Mouse (Mus musculus) C2C12 (cell line): Measurements from ENCODE around the gene Slc2a5. TPM values are rescaled to one million over a fixed set of nuclear protein-coding genes. Genes with fewer than 3 reads are reported as not detected.

Experiments
- H3K27me3 ChIP-seq: one replicate; pipeline ENCODE4 v1.6.1; 2011; ENCODE audit not compliant: control insufficient read depth, insufficient read depth, insufficient read length
- H3K36me3 ChIP-seq: one replicate; pipeline ENCODE4 v1.6.1; 2011; ENCODE audit not compliant: control insufficient read depth, insufficient read depth
- H3K4me3 ChIP-seq: one replicate; pipeline ENCODE4 v1.5.1; 2011; ENCODE audit warnings: mild to moderate bottlenecking, control low read depth; ENCODE audit not compliant: poor library complexity, insufficient read depth, severe bottlenecking
- H3K79me2 ChIP-seq: one replicate; pipeline ENCODE4 v1.6.1; 2011; ENCODE audit not compliant: control insufficient read depth, insufficient read depth
- H3K79me3 ChIP-seq: one replicate; pipeline ENCODE4 v1.6.1; 2011; ENCODE audit warnings: low read depth, control low read depth
- H3ac ChIP-seq: one replicate; pipeline ENCODE3; 2011; ENCODE audit warnings: low read depth; ENCODE audit not compliant: control insufficient read depth, insufficient read length
- CEBPB ChIP-seq: IDR thresholded peaks from one replicate; pipeline ENCODE4 v1.6.1; 2011; ENCODE audit warnings: low read depth, mild to moderate bottlenecking, control low read depth, moderate library complexity
- CTCF ChIP-seq: IDR thresholded peaks from one replicate; pipeline ENCODE4 v1.5.1; 2011; ENCODE audit not compliant: control insufficient read depth, insufficient read depth, insufficient read length
- FOSL1 ChIP-seq: IDR thresholded peaks from one replicate; pipeline ENCODE4 v1.8.0; 2011; ENCODE audit warnings: mild to moderate bottlenecking, low read length; ENCODE audit not compliant: poor library complexity, insufficient read depth, severe bottlenecking
- MAX ChIP-seq: IDR thresholded peaks from one replicate; pipeline ENCODE4 v1.6.1; 2011; ENCODE audit warnings: mild to moderate bottlenecking, control low read depth
- MYOD1 ChIP-seq: IDR thresholded peaks from one replicate; pipeline ENCODE4 v1.6.1; 2011; ENCODE audit warnings: low read depth; ENCODE audit not compliant: control insufficient read depth, insufficient read length
- MYOG ChIP-seq: IDR thresholded peaks from one replicate; pipeline ENCODE4 v1.6.1; 2011; ENCODE audit not compliant: control insufficient read depth, insufficient read length; ENCODE audit errors: extremely low read depth
- USF1 ChIP-seq: IDR thresholded peaks from one replicate; pipeline ENCODE4 v1.6.1; 2011; ENCODE audit warnings: low read depth, mild to moderate bottlenecking, control low read depth, moderate library complexity
- polyA plus RNA-seq: library from polyadenylated mRNA; unstranded; fragments of >200 nt; fragmentation: generic; extraction: Trizol; gene quantifications from one replicate; pipeline ENCODE4 v1.2.1, GENCODE M21; 2012; ENCODE audit warnings: missing spikeins

Slc2a5 gene
- polyA plus RNA-seq, 1 experiment = not detected

GRCm38 (mm10) chr4:150157348-150157882 is 38.3 kb downstream of the Slc2a5 start:
- no peaks in the 10 kb centered on the region for H3K36me3 ChIP-seq
- H3K4me3 ChIP-seq = no peak overlapping the region
- H3K79me3 ChIP-seq = no peaks in the 10 kb centered on the region

GRCm38 (mm10) chr4:150159458-150159857 is 40.4 kb downstream of the Slc2a5 start:
- H3ac ChIP-seq = no peak overlapping the region
- TF ChIP-seq MYOG = no peak
- TF ChIP-seq MYOD1 = no peak
- no peak for TF ChIP-seq FOSL1
- TF ChIP-seq MAX = no peak
- TF ChIP-seq CTCF = no peak
- TF ChIP-seq USF1 = no peak
- no peak for TF ChIP-seq CEBPB
- no peaks in the 10 kb centered on the region for H3K36me3 ChIP-seq
- H3K79me3 ChIP-seq = no peaks in the 10 kb centered on the region
- no peak overlapping the region for H3K4me3 ChIP-seq
- H3K79me2 ChIP-seq = no peaks in the 10 kb centered on the region
- H3K27me3 ChIP-seq = peaks cover 17% of the 10 kb centered on the region

More at GRCm38 (mm10) chr4:150157348-150157882, 38.3 kb downstream of the Slc2a5 start:
- TF ChIP-seq MAX = no peak
- peaks cover 27% of the 10 kb centered on the region for H3K27me3 ChIP-seq
- no peaks in the 10 kb centered on the region for H3K79me2 ChIP-seq
- H3ac ChIP-seq = no peak overlapping the region

GRCm38 (mm10) chr4:150162561-150163169 is 43.6 kb downstream of the Slc2a5 start:
- H3K79me2 ChIP-seq = no peaks in the 10 kb centered on the region
- no peak overlapping the region for H3ac ChIP-seq
- H3K4me3 ChIP-seq = no peak overlapping the region
- H3K36me3 ChIP-seq = no peaks in the 10 kb centered on the region
- no peaks in the 10 kb centered on the region for H3K79me3 ChIP-seq
- H3K27me3 ChIP-seq = peaks cover 29% of the 10 kb centered on the region
- TF ChIP-seq CEBPB (no peak), MYOD1 (no peak), CTCF (no peak), MAX (no peak), USF1 (no peak), MYOG (no peak), FOSL1 (no peak)

GRCm38 (mm10) chr4:150164875-150165274 is 45.8 kb downstream of the Slc2a5 start:
- Histone ChIP-seq H3K36me3 (no peaks in the 10 kb centered on the region), H3K4me3 (no peak overlapping the region), H3K79me3 (no peaks in the 10 kb centered on the region), H3K27me3 (peaks cover 24% of the 10 kb centered on the region), H3ac (no peak overlapping the region), H3K79me2 (no peaks in the 10 kb centered on the region)
- TF ChIP-seq FOSL1 (no peak), CEBPB (no peak), MYOD1 (no peak), CTCF (no peak), MAX (no peak), MYOG (no peak), USF1 (no peak)

GRCm38 (mm10) chr4:150168406-150168805 is 49.3 kb downstream of the Slc2a5 start:
- H3ac ChIP-seq = no peak overlapping the region
- no peak overlapping the region for H3K4me3 ChIP-seq
- H3K79me2 ChIP-seq = no peaks in the 10 kb centered on the region
- H3K79me3 ChIP-seq = no peaks in the 10 kb centered on the region
- TF ChIP-seq FOSL1 (no peak), MAX (no peak), CEBPB (no peak), MYOD1 (no peak), CTCF (no peak), MYOG (no peak), USF1 (no peak)
- H3K36me3 ChIP-seq = no peaks in the 10 kb centered on the region
- peaks cover 24% of the 10 kb centered on the region for H3K27me3 ChIP-seq

- H3K36me3 ChIP-seq = no peaks in the 10 kb centered on the region
- no peaks in the 10 kb centered on the region for H3K79me3 ChIP-seq
- no peak overlapping the region for H3K4me3 ChIP-seq
- H3K27me3 ChIP-seq = peaks cover 11% of the 10 kb centered on the region
- TF ChIP-seq FOSL1 (no peak), MAX (no peak), MYOG (no peak), CEBPB (no peak), MYOD1 (no peak), USF1 (no peak), CTCF (no peak)
- no peaks in the 10 kb centered on the region for H3K79me2 ChIP-seq
- no peak overlapping the region for H3ac ChIP-seq
These were observed 53.0 kb downstream of the Slc2a5 start for GRCm38 (mm10) chr4:150172107-150172506.
